Mouse (Mus musculus) bone marrow macrophage, adult 2 months (primary cell): ENCODE measurements around the gene Sept9.

Experiments used
- CTCF ChIP-seq: IDR thresholded peaks from 2 replicates; pipeline ENCODE4 v1.5.1; 2012; ENCODE audit warnings: low read depth, mild to moderate bottlenecking, low read length, moderate library complexity
- POLR2A ChIP-seq: IDR thresholded peaks from 2 replicates; pipeline ENCODE4 v1.6.1; 2012; ENCODE audit warnings: mild to moderate bottlenecking, low read depth, low read length, borderline replicate concordance

GRCm38 (mm10) chr11:117370262-117370850 lies 170.9 kb downstream of the Sept9 start:
- no peak for TF ChIP-seq POLR2A
- TF ChIP-seq CTCF = no peak
